Mouse (Mus musculus): ENCODE results near the gene Wdr6. TPM values are rescaled to one million over a fixed set of nuclear protein-coding genes. Genes with fewer than 3 reads are reported as not detected.

The Wdr6 gene
- total and polyA plus RNA-seq, 3 experiments: 9.1 to 16.3 (median 14.3) TPM

- TF ChIP-seq USF2 (conservative IDR thresholded peaks at IDR 0.05; ENCODE audit: low read depth, low read length): no peak
- no peak for TF ChIP-seq SIN3A (IDR thresholded peaks at IDR 0.05; ENCODE audit: low read length)
- no peak for TF ChIP-seq RCOR1 (conservative IDR thresholded peaks at IDR 0.05; ENCODE audit: low read depth, low read length)
- no peak; the same call in 1 of the 2 replicates for TF ChIP-seq MXI1 (IDR thresholded peaks at IDR 0.05; ENCODE audit: low read depth, low read length)
- no peak for TF ChIP-seq MAFK (IDR thresholded peaks at IDR 0.05; ENCODE audit: insufficient replicate concordance, low read length)
- no peak; the same call in 1 of the 2 replicates for TF ChIP-seq BHLHE40 (IDR thresholded peaks at IDR 0.05; ENCODE audit: low read depth, low read length)
- TF ChIP-seq TBP (conservative IDR thresholded peaks at IDR 0.05; ENCODE audit: low read depth, low read length): 0 out of 2 replicates have a peak, but pooled peaks have one; percentile 14
- no peak for TF ChIP-seq SMC3 (IDR thresholded peaks at IDR 0.05; ENCODE audit: low read depth, low read length)
- no peak for TF ChIP-seq KAT2A (IDR thresholded peaks at IDR 0.05; ENCODE audit: insufficient replicate concordance, low read length)
- TF ChIP-seq MYC (IDR thresholded peaks at IDR 0.05; ENCODE audit: low read depth, low read length): no peak
- TF ChIP-seq CTCF (conservative IDR thresholded peaks at IDR 0.05 in 1 of 2, IDR thresholded peaks at IDR 0.05 in 1 of 2; ENCODE audit: low read depth in 2 of 2, low read length in 2 of 2): no peak
- 0 out of 2 replicates have a peak, but pooled peaks have one; percentile 26 for TF ChIP-seq EP300 (IDR thresholded peaks at IDR 0.05; ENCODE audit: low read length)
- 0 out of 2 replicates have a peak, but pooled peaks have one; percentile 11 for TF ChIP-seq UBTF (IDR thresholded peaks at IDR 0.05; ENCODE audit: low read depth, low read length)
- peak; percentile 48; the same call in 1 of the 2 replicates for TF ChIP-seq ETS1 (conservative IDR thresholded peaks at IDR 0.05; ENCODE audit: low read depth, low read length)
- TF ChIP-seq NRF1 (IDR thresholded peaks at IDR 0.05; ENCODE audit: low read depth, low read length): peak; percentile 15; the same call in 1 of the 2 replicates
- no peak for TF ChIP-seq JUND (conservative IDR thresholded peaks at IDR 0.05; ENCODE audit: low read depth, low read length)
- no peak for TF ChIP-seq ZKSCAN1 (IDR thresholded peaks at IDR 0.05; ENCODE audit: borderline replicate concordance, low read depth, low read length)
- TF ChIP-seq MEF2A (IDR thresholded peaks at IDR 0.05; ENCODE audit: borderline replicate concordance, low read depth, low read length): peak; percentile 93
- no peak for TF ChIP-seq USF1 (IDR thresholded peaks at IDR 0.05; ENCODE audit: low read depth, low read length)
- 0 out of 2 replicates have a peak, but pooled peaks have one; percentile 75 for TF ChIP-seq CHD1 (IDR thresholded peaks at IDR 0.05; ENCODE audit: low read depth, low read length)
- TF ChIP-seq POLR2A (IDR thresholded peaks at IDR 0.05; ENCODE audit: low read depth, low read length): no peak; the same call in 1 of the 2 replicates
- TF ChIP-seq ZC3H11A (IDR thresholded peaks at IDR 0.05; ENCODE audit: low read depth, low read length): no peak
- TF ChIP-seq E2F4 (IDR thresholded peaks at IDR 0.05; ENCODE audit: insufficient replicate concordance, low read depth, low read length): no peak
- TF ChIP-seq NELFE (IDR thresholded peaks at IDR 0.05; ENCODE audit: low read depth, low read length): peak; percentile 68; the same call in 1 of the 2 replicates
- TF ChIP-seq GABPA (IDR thresholded peaks at IDR 0.05; ENCODE audit: insufficient replicate concordance, low read depth, low read length): no peak
- no peak for TF ChIP-seq ZNF384 (IDR thresholded peaks at IDR 0.05; ENCODE audit: low read depth, low read length)
- no peak for TF ChIP-seq PAX5 (IDR thresholded peaks at IDR 0.05; ENCODE audit: low read length)
- no peak for TF ChIP-seq MAZ (IDR thresholded peaks at IDR 0.05; ENCODE audit: low read depth, low read length)
- TF ChIP-seq ELF1 (IDR thresholded peaks at IDR 0.05; ENCODE audit: low read depth, low read length): peak; percentile 67
- peak; percentile 68; the same call in 1 of the 2 replicates for TF ChIP-seq POLR2AphosphoS2 (IDR thresholded peaks at IDR 0.05; ENCODE audit: low read depth, low read length)
- TF ChIP-seq JUN (IDR thresholded peaks at IDR 0.05; ENCODE audit: insufficient read depth, low read depth, low read length): no peak
- no peak for TF ChIP-seq RAD21 (IDR thresholded peaks at IDR 0.05; ENCODE audit: low read depth, low read length)
- TF ChIP-seq CHD2 (IDR thresholded peaks at IDR 0.05; ENCODE audit: low read length): no peak; the same call in 1 of the 2 replicates
- TF ChIP-seq TCF12 (IDR thresholded peaks at IDR 0.05; ENCODE audit: low read depth, low read length): peak; percentile 71
- peak; percentile 41; the same call in 1 of the 2 replicates for TF ChIP-seq MAX (IDR thresholded peaks at IDR 0.05; ENCODE audit: low read length)
- peak; percentile 40; the same call in 1 of the 2 replicates for TF ChIP-seq HCFC1 (IDR thresholded peaks at IDR 0.05; ENCODE audit: low read depth, low read length)
- TF ChIP-seq ZMIZ1 (IDR thresholded peaks at IDR 0.05; ENCODE audit: low read depth, low read length): peak; percentile 73
- TF ChIP-seq IRF4 (IDR thresholded peaks at IDR 0.05; ENCODE audit: low read depth, low read length): 0 out of 2 replicates have a peak, but pooled peaks have one; percentile 30
- H3K9me3 ChIP-seq (replicated peaks; ENCODE audit: low read length): no peaks in the 10 kb centered on the region
- H3K36me3 ChIP-seq (replicated peaks in 1 of 2; ENCODE audit: control insufficient read depth in 1 of 2, insufficient read depth in 1 of 2, low read length in 1 of 2): peaks cover 50 to 56% of the 10 kb centered on the region in 2 experiments
- peak overlapping the region; percentile 61 for H3K9ac ChIP-seq (ENCODE audit: insufficient read depth, low read depth)
- H3K27ac ChIP-seq (ENCODE audit: insufficient read depth, low read depth): peak overlapping the region; percentile 95
- H3K27me3 ChIP-seq (replicated peaks): no peaks in the 10 kb centered on the region
- in situ Hi-C loops (cut with MboI; ENCODE audit: low pct_ligation_motif_present, low pct_unique_long_range_greater_than_20kb, low sequenced_read_pairs): no loop called here
- H3K4me3 ChIP-seq (replicated peaks in 1 of 3; ENCODE audit: low read depth in 2 of 3, low read length in 2 of 3, poor library complexity in 1 of 3): peak overlapping the region; percentile 64 to 90 (median 73)
- peak overlapping the region; percentile 81 for H3K4me2 ChIP-seq (ENCODE audit: insufficient read depth, low read depth, poor library complexity, severe bottlenecking)
- H3K4me1 ChIP-seq (ENCODE audit: control insufficient read depth in 1 of 2, insufficient read depth in 2 of 2): peaks cover 7 to 35% of the 10 kb centered on the region in 2 experiments
- dilution Hi-C loops (cut with MboI; ENCODE audit: extremely low pct_ligation_motif_present, extremely low pct_unique_long_range_greater_than_20kb, low sequenced_read_pairs): no loop called here
- DNase-seq (ENCODE audit: extremely low read depth): peak; percentile 70
- H3K79me2 ChIP-seq (replicated peaks; ENCODE audit: control insufficient read depth, extremely low read depth, insufficient read depth, poor library complexity, severe bottlenecking): 0 out of 2 replicates have a peak, but pooled peaks cover 3% of the 10 kb centered on the region
These were observed 10.0 kb downstream of the Wdr6 start for GRCm38 (mm10) chr9:108568511-108568921.

Data from CH12.LX (cell line).